Mouse (Mus musculus): ENCODE measurements around the gene Slpi.

The Slpi gene

DNA sequence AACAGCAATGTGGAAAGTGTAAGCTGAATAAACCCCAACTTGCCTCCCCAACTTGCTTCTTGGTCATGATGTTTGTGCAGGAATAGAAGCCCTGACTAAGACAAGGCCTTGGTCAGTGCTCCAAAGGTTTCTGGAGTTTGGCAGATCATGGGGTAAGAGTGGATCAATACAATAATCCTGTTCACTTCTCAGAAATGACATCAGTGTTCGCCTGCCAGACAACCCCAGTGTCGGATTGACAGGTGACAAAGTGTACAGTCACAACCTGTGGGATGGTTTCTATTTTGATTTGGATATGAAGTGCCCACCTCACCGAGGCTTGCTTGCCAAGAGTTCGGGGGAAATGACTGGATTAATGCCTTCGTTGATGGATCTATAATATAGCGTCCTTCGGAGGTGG is 32.4 kb upstream of the Slpi start:
- in situ Hi-C loops (cut with MboI, MseI): no loop called here

DNA sequence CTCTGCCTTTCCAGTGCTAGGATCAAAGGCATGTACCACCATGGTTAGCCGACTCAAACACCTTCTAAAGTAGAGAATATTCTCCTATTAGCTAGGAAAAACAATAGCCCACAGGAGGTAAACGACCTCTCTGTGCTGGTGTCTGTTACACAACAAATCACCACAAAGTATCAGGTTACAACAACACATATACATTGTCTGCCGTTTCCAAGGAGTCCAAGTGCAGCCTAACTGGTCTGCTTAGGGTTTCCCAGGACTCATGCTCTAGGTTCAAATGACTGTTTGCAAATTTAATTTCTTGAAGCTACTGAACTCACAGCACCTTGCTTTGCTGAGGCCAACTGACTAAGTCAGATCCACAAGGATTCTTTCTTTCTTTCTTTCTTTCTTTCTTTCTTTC is 30.6 kb upstream of the Slpi start:
- in situ Hi-C loops (cut with MboI, MseI): loop anchor here in 1 of 2 experiments (5.0 kb wide), 1 partner anchor 108 kb away; no protein-coding TSS in a partner anchor

GRCm38 (mm10) chr2:164418308-164418875 is 29.5 kb upstream of the Slpi start:
- in situ Hi-C loops (cut with MboI, MseI): loop anchor here in 1 of 2 experiments (5.0 kb wide), 1 partner anchor 109 kb away; no protein-coding TSS in a partner anchor

DNA sequence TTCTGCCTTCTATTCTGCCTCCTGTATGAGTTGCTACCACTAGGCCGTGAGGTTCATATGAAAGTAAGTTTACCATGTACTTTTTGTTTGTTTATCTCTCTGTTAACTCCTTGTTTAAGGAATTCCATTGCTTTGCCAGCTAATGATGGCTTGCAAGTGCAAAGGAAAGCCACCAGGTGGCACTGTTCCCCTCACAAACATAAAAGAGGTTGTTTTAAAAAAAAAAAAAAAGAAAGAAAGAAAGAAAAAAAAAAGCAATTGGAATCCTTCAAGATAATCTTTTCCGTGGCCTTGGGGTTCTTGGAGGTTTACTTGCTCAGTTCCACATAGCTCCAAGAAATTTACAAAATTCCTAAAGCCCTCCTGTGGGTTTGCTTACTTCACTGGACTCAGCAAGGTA is 28.3 kb upstream of the Slpi start:
- in situ Hi-C loops (cut with MboI, MseI): loop anchor here in 1 of 2 experiments (5.0 kb wide), 1 partner anchor 110 kb away; no protein-coding TSS in a partner anchor

- in situ Hi-C loops (cut with MboI, MseI): no loop called here
These were observed 25.7 kb upstream of the Slpi start for GRCm38 (mm10) chr2:164414581-164414980.

DNA sequence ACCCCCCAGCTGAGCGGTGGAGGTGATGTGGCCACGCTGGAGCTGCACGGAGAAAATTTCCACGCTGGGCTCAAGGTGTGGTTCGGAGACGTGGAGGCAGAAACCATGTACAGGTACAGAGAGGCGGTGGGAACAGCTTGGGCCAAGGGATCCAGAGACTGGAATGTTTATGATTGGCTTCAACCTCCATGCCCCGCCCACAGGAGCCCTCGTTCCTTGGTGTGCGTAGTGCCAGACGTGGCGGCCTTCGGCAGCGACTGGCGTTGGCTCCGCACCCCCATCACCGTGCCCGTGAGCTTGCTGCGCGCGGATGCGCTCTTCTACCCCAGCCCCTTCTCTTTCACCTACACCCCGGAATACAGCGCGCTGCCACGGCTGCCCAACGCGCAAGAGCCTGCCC is 25.3 kb upstream of the Slpi start:
- in situ Hi-C loops (cut with MboI, MseI): no loop called here

GRCm38 (mm10) chr2:164407708-164408107 is 18.8 kb upstream of the Slpi start:
- in situ Hi-C loops (cut with MboI, MseI): no loop called here

- in situ Hi-C loops (cut with MboI, MseI): no loop called here
These were observed 16.6 kb upstream of the Slpi start for GRCm38 (mm10) chr2:164405519-164405918.

DNA sequence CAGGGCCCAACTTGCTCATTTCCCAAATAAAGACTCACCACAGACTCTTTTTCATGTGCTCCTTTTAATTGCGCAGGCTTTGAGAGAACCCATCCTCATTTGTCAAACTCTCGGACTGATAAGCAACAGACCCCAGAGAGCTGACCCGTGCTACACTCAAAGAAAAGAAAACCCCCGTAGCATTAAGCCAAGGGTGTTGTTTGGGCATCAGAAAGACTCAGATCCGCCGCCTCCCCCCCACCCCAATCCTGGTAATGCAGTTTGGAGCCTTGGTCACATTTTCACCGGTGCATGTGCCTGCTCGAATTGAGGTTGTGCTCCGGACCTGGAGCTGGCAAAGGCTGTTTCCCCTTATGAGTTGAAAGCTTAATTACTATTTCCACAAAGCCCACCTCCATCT is 16.2 kb upstream of the Slpi start, which contains the start of gene Matn4:
Gene Matn4, minus strand, starts transcription at position 101 of the 400 bp plus-strand sequence.
- in situ Hi-C loops (cut with MboI, MseI): no loop called here

GRCm38 (mm10) chr2:164404082-164404990 is 15.4 kb upstream of the Slpi start:
- in situ Hi-C loops (cut with MboI, MseI): no loop called here

GRCm38 (mm10) chr2:164403396-164404081 is 14.6 kb upstream of the Slpi start:
- in situ Hi-C loops (cut with MboI, MseI): no loop called here

DNA sequence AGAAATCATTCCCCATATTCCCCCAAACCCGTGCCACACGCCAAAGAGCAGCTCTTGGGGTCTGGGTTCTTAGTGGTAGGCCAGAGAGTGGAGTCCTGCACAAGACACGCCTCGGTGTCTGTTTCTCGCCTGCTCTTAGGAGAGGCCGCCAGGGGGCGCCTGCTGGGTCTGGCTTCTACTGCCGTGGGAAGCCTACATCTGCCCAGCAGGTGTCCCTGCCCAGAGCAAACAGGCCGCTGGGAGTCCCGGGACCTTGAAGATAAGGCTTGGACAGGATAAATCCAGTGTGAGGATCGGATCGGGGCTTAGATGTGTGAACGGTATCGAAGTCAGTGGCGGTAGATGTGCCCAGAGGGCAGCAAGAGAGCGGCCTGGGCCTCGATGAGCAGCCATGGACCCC is 14.0 kb upstream of the Slpi start, which contains the start of gene Rbpjl:
Gene Rbpjl, plus strand, starts transcription at position 236 of the 400 bp plus-strand sequence.
- in situ Hi-C loops (cut with MboI, MseI): no loop called here

DNA sequence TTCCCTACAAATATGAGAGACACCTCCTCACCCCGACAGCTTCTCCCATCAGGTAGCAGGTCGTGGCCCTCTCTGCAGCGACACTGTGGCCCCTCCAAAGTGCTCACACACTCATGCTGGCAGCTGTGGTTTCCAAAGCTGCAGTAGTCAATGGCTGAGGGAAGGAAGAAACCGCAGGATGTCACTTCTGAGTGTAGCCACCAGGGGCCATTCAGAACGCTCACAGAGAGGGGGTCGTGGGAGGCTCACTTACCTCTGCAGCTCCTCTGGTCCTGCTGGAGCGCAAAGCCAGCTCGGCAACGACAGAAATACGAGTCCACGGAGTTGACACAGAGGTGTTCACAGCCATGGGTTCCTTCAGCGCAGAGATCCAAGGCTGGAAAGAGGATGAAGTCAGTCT is 8.0 kb upstream of the Slpi start:
- in situ Hi-C loops (cut with MboI, MseI): no loop called here

DNA sequence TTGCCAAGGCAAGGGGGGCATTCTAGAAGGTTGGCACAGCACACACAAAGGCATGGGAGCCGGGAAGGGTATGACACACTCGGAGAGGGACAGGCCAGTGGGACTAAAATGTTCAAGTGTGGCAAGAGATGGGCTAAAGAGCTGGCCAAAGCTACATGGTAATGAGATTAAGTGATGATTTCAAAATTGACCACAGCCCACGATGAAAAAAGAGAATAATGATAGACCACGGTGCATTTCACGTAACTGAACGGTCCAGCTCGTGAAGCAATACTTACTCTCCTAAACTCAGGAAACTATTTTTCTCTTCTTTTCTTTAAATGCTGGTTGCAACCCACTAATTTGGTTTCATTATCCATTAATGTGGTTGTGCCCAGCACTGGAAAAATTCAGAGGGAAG is 7.2 kb upstream of the Slpi start:
- in situ Hi-C loops (cut with MboI, MseI): no loop called here

GRCm38 (mm10) chr2:164393126-164393525 is 4.2 kb upstream of the Slpi start:
- in situ Hi-C loops (cut with MboI, MseI): no loop called here

GRCm38 (mm10) chr2:164389499-164389898 is 604 bp upstream of the Slpi start:
- in situ Hi-C loops (cut with MboI, MseI): no loop called here

- in situ Hi-C loops (cut with MboI, MseI): no loop called here
These were observed 1.9 kb downstream of the Slpi start for GRCm38 (mm10) chr2:164386953-164387352.

GRCm38 (mm10) chr2:164385927-164386763 is 2.8 kb downstream of the Slpi start:
- in situ Hi-C loops (cut with MboI, MseI): no loop called here

DNA sequence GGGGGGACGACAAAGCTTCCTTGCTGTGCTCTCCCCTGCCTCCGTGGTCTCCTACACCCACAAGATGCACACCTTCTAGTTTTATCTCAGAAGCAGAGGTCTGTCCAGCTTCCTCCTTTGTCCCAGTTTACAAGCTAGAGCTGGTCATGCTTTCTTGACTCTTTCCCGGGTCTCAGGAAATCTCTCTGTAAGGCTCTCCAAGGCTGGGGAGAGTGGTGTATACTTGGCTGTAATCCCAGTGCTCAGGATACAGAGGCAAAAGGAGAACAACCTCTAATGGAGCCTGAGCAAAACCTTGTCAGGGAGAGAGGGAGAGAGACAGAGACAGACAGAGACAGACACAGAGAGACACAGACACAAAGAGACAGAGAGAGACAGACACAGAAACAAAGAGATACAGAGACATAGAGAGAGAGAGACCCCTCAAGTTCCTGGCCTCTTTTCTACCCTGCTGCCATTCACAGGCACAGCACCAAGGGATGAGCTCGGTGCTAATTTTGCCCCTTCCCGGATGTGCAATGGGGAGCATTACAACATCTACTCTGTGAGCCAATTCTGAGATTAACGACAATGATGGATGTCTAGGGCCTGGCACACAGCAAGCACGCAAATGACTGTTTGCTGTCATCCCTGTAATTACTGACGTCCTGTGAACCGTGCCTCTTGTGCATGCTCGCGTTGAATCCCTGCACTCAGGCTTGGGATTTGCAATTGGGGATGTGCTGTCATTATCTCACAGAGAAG is 5.1 kb downstream of the Slpi start:
- in situ Hi-C loops (cut with MboI, MseI): no loop called here

DNA sequence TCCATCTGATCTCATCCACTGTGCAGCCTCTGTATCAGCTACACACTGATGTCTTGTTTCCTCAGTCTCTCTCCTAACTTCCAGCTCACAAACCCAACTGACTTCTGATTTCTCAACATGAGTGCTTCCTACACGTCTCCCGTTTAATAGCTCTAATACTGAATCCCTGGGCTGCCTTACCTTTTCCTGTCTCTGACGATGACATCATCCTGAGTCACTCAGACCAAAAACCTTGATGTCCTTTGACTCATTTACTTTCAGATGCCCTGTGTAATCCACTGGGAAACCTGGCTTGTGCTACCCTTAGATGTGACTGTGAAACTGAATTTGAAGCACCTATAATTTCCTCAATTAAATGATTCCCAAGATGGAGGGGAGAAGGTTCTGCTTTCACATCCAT is 5.9 kb downstream of the Slpi start:
- in situ Hi-C loops (cut with MboI, MseI): no loop called here

Data from T-helper 17 cell (primary cell).